Mouse (Mus musculus): ENCODE results near the gene Hist1h2bb.
"Not testable (repeated sequence)": the region's sequence is repeated elsewhere in the genome, so short reads cannot be mapped to it uniquely, and the experiment has no call there.

The Hist1h2bb gene

DNA sequence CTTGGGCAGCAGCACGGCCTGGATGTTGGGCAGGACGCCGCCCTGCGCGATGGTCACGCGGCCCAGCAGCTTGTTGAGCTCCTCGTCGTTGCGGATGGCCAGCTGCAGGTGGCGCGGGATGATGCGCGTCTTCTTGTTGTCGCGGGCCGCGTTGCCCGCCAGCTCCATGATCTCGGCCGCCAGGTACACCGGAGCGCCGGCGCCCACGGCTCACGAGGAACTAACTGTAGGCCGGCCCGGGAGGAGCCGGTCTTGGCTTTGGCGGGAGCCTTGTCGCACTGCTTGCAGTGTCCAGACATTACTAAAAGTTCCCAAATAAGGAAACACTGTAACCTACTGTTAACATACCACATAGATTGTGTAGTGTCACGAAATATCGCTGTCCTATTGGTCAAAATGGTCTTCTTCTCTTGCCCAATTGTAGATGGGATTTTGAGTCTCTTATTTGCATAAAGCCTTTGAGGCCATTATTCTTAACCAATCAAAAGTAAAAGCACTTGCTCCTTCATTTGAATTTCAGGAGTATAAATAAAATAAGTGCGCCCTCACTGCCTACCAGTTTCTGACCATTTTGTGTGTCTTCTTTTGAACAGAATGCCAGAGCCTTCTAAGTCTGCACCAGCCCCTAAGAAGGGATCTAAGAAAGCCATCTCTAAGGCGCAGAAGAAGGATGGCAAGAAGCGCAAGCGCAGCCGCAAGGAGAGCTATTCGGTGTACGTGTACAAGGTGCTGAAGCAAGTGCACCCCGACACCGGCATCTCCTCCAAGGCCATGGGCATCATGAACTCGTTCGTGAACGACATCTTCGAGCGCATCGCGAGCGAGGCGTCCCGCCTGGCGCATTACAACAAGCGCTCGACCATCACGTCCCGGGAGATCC lies at the start of gene Hist1h2bb:
Gene Hist1h2bb, plus strand, starts transcription at position 534 of the 880 bp plus-strand sequence.
- DNase-seq (ENCODE audit: inconsistent age in 2 of 2, low spot score in 1 of 2) = peak; percentile 84 to 95

DNA sequence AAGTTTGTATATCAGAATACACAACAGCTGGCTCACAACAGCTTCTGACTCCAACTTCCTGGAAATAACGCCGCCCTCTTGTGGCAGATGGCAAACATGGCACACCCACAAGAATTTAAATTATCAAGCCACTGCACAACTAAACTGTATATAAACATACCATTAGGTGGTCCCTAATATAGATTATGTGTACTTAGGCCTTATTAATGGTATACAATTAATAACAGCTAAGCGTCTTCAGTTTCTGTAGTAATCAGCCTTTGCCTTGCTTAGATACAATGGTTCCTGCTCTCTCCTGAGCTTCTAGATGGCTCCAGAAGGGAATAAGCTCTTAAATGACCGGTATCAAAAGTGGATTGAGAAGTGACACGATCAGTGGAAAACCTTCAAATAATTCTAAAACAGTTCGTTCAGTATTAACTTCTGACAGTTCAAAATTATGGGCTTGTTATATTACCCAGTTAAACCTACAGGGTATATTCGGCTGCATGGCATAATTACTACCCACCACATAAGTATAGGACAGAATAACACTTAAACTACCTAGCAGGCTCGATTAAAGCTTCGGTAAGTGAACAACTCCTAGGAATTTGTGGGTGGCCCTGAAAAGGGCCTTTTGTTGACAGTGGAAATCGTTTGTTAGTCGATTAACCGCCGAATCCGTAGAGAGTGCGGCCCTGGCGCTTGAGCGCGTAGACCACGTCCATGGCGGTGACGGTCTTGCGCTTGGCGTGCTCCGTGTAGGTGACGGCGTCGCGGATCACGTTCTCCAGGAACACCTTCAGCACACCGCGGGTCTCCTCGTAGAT lies 48.8 kb upstream of the Hist1h2bb start:
- peak; percentile 48 to 81 for DNase-seq (ENCODE audit: inconsistent age in 2 of 2, low spot score in 1 of 2)

DNA sequence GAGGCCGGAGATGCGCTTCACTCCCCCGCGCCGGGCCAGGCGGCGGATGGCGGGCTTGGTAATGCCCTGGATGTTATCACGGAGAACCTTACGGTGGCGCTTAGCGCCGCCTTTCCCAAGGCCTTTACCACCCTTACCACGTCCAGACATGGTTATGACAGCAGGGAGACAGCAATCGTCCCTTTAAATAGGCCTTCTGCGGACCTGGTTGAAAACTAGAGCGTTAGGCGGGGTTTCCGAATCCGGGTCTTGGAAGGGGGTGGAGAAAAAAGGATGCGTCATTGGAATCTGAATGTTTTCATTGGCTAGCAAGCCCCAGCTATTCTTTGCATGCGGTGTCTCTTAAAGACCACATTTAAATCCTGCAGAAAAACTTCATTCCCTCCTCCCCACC lies 48.2 kb upstream of the Hist1h2bb start, which contains the start of gene Hist1h4c:
Gene Hist1h4c, minus strand, starts transcription at position 155 of the 394 bp plus-strand sequence.
- DNase-seq (ENCODE audit: inconsistent age in 2 of 2, low spot score in 1 of 2) = peak; percentile 98 to 100

DNA sequence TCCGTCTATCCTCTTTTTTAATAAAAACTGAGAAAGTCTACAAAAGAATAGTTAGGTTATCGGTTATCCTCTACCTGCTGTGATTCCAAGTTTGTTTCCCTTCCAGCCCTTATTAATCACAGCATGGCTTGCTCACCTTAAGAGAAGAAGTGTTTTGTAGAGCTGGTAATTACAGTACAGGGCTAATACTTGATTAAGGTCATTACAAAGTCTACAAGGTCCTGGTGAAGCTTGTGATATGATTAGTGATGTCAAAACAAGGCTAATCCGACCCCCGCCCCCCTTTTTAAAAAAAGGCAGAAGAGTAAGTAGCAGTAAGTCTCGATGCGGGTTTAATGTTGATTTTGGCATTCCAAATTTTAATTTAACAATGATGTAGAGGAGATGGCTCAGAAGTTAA lies 47.5 kb upstream of the Hist1h2bb start:
- no peak for DNase-seq (ENCODE audit: inconsistent age in 2 of 2, low spot score in 1 of 2)

DNA sequence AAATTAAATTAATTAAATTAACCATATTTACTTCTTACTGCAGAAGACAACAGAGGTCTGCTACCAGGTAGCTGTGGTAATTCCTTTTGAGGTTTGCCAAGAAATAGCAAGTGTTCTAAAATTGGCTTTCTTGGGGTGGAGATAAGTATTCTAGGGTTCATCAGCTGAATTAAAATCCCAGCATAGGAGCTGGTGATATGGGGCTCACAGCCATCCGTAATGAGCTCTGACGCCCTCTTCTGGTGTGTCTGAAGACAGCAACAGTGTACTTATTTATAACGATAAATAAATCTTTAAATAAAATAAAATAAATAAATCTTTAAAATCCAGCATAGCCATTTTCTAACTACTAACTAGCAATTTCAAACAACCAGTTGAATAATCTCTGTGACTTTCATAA lies 46.8 kb upstream of the Hist1h2bb start:
- peak in 1 of 2 experiments; percentile 21 for DNase-seq (ENCODE audit: inconsistent age in 2 of 2, low spot score in 1 of 2)

DNA sequence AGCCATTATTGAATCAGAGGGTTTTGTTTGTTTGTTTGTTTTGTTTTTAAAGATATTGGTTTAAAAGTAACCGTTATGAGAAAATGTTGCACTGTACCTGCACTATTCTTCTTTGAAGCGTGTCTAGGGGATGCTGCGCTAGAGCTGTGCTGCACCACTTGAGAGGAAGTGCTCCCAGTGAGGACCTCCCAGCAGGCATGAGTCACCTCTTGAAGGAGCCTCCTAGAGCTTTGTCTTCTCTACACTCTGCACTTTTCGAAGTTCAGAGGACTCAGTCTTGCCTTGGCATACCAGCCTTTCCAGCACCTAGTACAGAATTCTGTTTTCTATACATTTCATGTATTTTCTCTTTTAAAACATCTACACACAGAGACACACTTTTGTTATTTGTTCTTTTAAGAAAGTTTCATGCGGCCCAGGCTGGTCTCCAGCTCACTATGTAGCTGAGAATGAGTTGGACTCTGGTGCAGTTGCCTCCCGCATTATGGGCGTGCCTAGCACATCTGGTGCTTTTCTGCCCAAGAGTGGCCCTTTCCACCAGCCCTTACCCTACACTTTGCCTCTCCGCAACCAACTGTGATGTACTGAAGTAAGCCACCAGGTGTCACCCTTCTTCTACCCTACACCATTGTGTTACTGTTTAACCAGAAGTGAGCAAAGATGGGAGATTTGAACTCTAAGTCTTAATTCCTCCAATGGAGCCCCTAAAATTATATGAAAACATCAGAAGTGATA lies 45.6 kb upstream of the Hist1h2bb start:
- DNase-seq (ENCODE audit: inconsistent age in 2 of 2, low spot score in 1 of 2) = peak; percentile 79 to 93

GRCm38 (mm10) chr13:23702220-23702619 lies 44.3 kb upstream of the Hist1h2bb start:
- no peak for DNase-seq (ENCODE audit: inconsistent age in 2 of 2, low spot score in 1 of 2)

- not testable (repeated sequence) for DNase-seq (ENCODE audit: inconsistent age in 2 of 2, low spot score in 1 of 2)
Observed at GRCm38 (mm10) chr13:23702801-23703200, 43.7 kb upstream of the Hist1h2bb start.

GRCm38 (mm10) chr13:23705751-23706356 lies 40.7 kb upstream of the Hist1h2bb start:
- no peak for DNase-seq (ENCODE audit: inconsistent age in 2 of 2, low spot score in 1 of 2)

- no peak for DNase-seq (ENCODE audit: inconsistent age in 2 of 2, low spot score in 1 of 2)
Observed at GRCm38 (mm10) chr13:23706771-23707170, 39.8 kb upstream of the Hist1h2bb start.

- no peak for DNase-seq (ENCODE audit: inconsistent age in 2 of 2, low spot score in 1 of 2)
Observed at GRCm38 (mm10) chr13:23708041-23708440, 38.5 kb upstream of the Hist1h2bb start.

GRCm38 (mm10) chr13:23708654-23709053 lies 37.9 kb upstream of the Hist1h2bb start:
- peak in 1 of 2 experiments; percentile 56 for DNase-seq (ENCODE audit: inconsistent age in 2 of 2, low spot score in 1 of 2)

GRCm38 (mm10) chr13:23709714-23710373 lies 36.7 kb upstream of the Hist1h2bb start:
- DNase-seq (ENCODE audit: inconsistent age in 2 of 2, low spot score in 1 of 2) = peak in 1 of 2 experiments; percentile 73

GRCm38 (mm10) chr13:23710374-23711089 lies 36.0 kb upstream of the Hist1h2bb start, which contains the start of gene Hfe:
Gene Hfe (minus strand): TSS chr13:23710854.
- DNase-seq (ENCODE audit: inconsistent age in 2 of 2, low spot score in 1 of 2) = peak; percentile 77 to 92

GRCm38 (mm10) chr13:23716261-23717042 lies 30.1 kb upstream of the Hist1h2bb start:
- DNase-seq (ENCODE audit: inconsistent age in 2 of 2, low spot score in 1 of 2) = peak in 1 of 2 experiments; percentile 66

DNA sequence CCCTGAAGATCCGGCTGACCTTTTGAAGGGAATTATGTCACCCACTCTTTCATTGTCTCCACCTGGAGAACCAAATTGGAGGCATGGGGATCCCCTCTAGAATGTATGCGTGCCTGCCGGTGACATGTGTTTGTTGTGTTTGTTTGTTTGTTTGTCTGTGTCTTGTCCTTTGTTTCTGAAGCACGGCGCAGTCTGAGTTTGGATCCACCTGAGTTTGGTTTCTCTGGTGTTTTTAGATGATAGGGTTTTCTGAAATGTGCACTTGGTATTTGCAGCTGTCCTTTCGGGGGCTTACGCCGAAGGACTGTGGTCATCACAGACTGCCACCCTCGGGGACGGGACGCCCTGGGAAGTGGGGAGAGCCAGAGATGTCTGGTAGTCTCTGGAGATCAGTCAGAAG lies 29.4 kb upstream of the Hist1h2bb start:
- DNase-seq (ENCODE audit: inconsistent age in 2 of 2, low spot score in 1 of 2) = no peak

GRCm38 (mm10) chr13:23717593-23718245 lies 28.8 kb upstream of the Hist1h2bb start:
- DNase-seq (ENCODE audit: inconsistent age in 2 of 2, low spot score in 1 of 2) = not testable (repeated sequence)

DNA sequence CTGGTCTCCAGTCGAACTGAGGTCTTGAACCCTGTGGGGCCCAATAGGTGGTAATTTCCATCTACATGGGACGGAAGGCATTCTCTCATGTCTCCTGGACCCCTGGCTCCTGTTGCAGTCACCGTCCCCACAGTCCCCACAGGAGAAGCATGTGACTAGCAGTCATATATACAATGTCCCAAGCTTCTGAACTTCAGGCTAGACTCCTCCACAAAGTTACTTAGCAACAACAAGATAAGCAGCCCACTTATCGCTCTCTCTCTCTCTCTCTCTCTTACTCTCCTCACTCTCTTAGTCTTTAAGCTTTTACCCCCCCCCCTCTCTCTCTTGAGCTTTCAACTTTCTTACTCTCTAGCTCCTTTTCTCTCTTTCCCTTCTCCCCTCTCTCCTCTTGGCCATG lies 22.3 kb upstream of the Hist1h2bb start:
- DNase-seq (ENCODE audit: inconsistent age in 2 of 2, low spot score in 1 of 2) = no peak

All from adrenal gland, adult (tissue).